Mouse (Mus musculus): ENCODE results near the gene Adgrf4. TPM values are rescaled to one million over a fixed set of nuclear protein-coding genes. Genes with fewer than 3 reads are reported as not detected.

Adgrf4 gene
- 0.37 and 0.89 TPM in 2 replicates for polyA plus RNA-seq (2012; rRNA removed; ENCODE audit: low replicate concordance)

GRCm38 (mm10) chr17:42692136-42692535 is at the start of gene Adgrf4:
TSS of gene Adgrf4 (minus strand) at chr17:42692284.

GRCm38 (mm10) chr17:42741801-42742217 is 49.7 kb upstream of the Adgrf4 start, which contains the start of gene Adgrf2:
TSS of gene Adgrf2 (minus strand) at chr17:42742179.

GRCm38 (mm10) chr17:42611295-42611694 is 80.8 kb downstream of the Adgrf4 start, which contains the start of gene Opn5:
TSS of gene Opn5 (minus strand) at chr17:42611395.

Other genes with a start within 250 kb of the Adgrf4 start
- not detected in 2 replicates for gene Opn5, start 80.9 kb downstream of the Adgrf4 start, polyA plus RNA-seq (2012; rRNA removed; ENCODE audit: low replicate concordance)
- gene Adgrf2, start 49.9 kb upstream of the Adgrf4 start, polyA plus RNA-seq (2012; rRNA removed; ENCODE audit: low replicate concordance), result 0.14 and 0.18 TPM in 2 replicates
- gene Cd2ap, start 184.4 kb upstream of the Adgrf4 start, polyA plus RNA-seq (2012; rRNA removed; ENCODE audit: low replicate concordance), result 7.2 and 13.8 TPM in 2 replicates

Measured in subcutaneous adipose tissue, adult 2 months (tissue).